Mouse (Mus musculus) T-helper 17 cell (primary cell): ENCODE data around the gene Alkbh2.

Experiments
- in situ Hi-C, 2 experiments: fragments of 300-600 bp; cut with MboI, MseI; formaldehyde crosslinking; loops; 1 replicate in 1 of 2; 2 replicates in 1 of 2; pipeline ENCODE4 v1.15.1; 2025; ENCODE audit warnings: high pct_unique_total_duplicates in 2 of 2

The Alkbh2 gene

GRCm38 (mm10) chr5:114106391-114106935 is 21.6 kb downstream of the Alkbh2 start:
- in situ Hi-C loops: no loop called here

GRCm38 (mm10) chr5:114102807-114103206 is 25.2 kb downstream of the Alkbh2 start:
- in situ Hi-C loops: no loop called here

- in situ Hi-C loops: no loop called here
Observed at GRCm38 (mm10) chr5:114101873-114102272, 26.1 kb downstream of the Alkbh2 start.

- in situ Hi-C loops: no loop called here
Observed at GRCm38 (mm10) chr5:114100390-114101099, 27.5 kb downstream of the Alkbh2 start.

DNA sequence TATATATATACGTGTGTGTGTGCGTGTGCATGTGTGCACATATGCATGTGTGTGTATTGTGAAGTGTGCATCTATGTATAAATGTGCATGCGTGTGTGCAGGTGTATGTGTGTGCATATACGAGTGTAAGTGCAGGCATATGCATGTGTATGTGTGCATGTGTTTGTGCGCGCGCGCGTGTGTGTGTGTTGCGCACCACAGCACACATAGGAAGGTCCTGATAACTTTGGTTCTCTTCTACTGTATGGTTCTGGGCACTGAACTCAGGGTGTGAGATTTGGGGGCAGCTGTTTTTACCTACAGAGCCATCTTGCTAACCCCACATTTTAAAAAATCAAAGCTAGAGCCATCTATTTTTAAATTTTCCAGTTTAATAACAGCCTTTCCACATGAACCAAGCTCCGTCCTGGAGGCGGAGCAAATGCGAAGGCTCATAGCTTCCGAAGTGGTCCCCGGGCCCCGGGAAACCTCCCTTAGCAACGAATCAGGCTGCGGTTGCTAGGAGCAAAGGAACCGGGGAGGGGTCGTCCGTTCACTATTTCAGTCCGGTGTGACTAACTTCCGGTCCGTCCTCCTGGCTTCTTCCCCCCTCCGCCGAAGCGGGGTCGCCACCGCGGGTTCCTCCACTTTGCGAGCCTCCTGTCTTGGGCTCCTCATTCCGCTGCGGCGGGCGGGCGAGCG is 28.2 kb downstream of the Alkbh2 start:
- in situ Hi-C loops: no loop called here

DNA sequence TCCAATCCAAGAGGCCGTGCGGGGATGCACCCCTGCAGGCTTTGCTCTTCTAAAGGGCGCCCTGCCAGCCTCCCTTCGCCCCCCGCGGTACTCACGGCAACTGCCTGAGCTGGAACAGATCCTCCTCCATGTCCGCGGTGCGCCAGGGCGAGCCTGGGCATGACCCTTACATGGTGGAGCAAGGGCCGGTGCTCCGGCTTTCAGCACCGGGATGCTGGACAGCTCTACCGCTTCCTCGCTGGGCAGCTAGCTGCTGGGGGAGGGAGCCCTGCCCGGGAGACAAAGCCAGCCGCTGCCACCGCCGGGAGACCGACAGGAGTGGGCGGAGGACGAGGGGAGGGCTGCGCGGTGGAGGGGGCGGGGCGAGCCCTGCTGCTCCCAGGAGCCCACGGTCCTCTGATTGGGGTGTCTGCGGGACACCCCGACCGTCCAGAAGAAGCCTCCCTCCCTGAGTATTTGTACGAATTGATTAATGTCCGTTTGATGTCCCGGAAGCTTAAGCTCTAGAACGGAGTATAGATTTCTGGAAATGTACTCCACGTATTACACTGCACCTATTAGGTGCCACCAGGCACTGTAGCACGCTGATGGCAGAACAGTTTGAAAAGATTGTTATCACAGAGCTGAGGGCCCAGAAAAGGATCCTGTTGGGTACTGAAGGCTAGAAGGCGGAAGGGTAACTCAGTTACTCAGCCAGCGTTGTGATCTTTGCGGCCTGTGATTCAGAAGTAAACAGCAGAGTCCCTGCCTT is 36.8 kb downstream of the Alkbh2 start, which contains the start of gene Svop:
TSS of gene Svop (minus strand) at position 514 of the 751 bp plus-strand sequence.
- in situ Hi-C loops: no loop called here

- in situ Hi-C loops: no loop called here
Observed at GRCm38 (mm10) chr5:114090421-114091013, 37.5 kb downstream of the Alkbh2 start.

DNA sequence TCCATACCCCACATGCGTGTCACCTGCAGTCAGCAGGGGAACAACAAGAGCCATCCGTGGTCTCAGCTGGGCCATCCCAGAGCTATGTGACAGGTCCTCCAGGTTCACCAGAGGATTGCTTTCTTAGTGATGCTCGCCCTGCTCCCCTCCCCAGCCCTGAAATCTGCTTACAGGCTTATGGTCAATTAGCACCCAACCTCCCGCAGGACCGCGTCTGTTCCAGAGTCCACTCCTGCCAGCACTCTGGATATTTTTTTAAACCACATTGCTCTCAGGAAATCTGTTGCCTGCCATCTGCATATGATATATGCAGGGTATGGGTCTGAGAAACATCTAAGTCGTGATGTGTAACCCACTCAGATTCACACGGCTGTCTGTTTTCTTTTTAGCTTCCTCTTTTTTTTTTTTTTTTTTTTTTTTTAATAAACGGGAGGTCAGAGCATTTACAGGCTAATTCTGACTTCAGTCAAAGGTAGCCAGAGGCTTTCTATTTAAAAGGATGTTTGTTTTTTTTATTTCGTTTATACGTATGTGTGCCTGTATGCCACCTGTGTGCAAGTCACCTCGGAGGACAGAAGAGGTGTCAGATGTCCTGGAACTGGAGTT is 40.0 kb downstream of the Alkbh2 start:
- in situ Hi-C loops: no loop called here

- in situ Hi-C loops: no loop called here
Observed at GRCm38 (mm10) chr5:114085501-114085900, 42.5 kb downstream of the Alkbh2 start.

DNA sequence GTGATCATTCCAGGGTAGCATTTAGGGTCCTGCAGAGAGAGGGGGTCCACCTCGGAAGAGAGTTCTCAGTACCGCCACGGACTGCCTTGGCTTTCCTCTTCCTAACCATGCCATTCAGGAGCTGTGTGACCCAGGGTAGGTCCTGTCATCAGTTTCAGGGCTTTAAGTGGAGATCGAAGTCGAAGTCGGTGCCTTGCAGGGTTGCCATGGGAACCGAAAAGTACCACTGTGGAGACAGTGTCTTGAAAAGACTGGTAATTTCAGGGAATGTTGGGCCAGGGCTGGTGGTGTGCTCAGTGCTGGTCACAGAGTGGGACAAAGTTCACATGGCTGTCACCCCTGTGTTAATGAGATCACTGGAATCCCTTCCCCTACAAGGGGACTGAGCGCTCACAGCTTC is 51.0 kb downstream of the Alkbh2 start:
- in situ Hi-C loops: no loop called here
